Mouse (Mus musculus): ENCODE results near the gene Mrpl44. TPM values are rescaled to one million over a fixed set of nuclear protein-coding genes. Genes with fewer than 3 reads are reported as not detected.

The Mrpl44 gene
- polyA plus RNA-seq (2016; fragmentation: Nextera tagmentation; extraction: Ambion mirVana) = 57.9 and 64.1 TPM in 2 replicates

DNA sequence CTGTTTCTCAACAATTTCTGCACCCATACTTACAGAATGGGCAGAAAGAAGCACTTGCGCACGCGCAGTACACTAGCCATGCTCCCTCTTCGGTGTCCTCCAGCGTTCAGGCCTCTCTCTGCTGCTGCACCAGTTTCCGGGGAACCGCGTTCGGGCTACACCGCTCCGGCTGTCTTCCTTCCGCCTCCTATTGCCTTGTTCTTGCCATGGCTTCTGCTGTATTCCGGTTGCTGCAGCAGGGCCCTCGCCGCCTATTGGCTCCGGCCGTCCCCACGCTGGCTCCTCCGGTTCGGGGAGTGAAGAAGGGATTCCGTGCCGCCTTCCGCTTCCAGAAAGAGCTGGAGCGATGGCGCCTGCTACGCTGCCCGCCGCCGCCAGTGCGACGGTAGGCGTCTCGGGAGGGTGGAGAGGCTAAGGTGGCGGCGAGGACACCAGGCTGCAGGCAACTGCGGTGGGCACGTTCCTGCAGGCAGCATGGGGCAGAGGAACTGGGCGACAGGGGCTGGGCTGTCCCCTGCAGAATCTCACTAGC lies at the start of gene Mrpl44, which contains the start of gene Wdfy1:
Gene Mrpl44 (plus strand): TSS at position 92 of the 532 bp plus-strand sequence.
Gene Wdfy1 (minus strand): TSS at position 217 of the 532 bp plus-strand sequence.
- Histone ChIP-seq H3K4me1 (peaks cover 5% of the 10 kb centered on the region; the same call in 1 of the 2 replicates), H3K9me3 (replicated peaks) (no peaks in the 10 kb centered on the region), H3K27ac (peak within 1 kb of the TSS; percentile 91), H3K4me3 (peak within 1 kb of the TSS; percentile 66), H3K27me3 (ENCODE audit: low read depth, poor library complexity, severe bottlenecking) (no peaks in the 10 kb centered on the region), H3K36me3 (peaks cover 35% of the 10 kb centered on the region)
- WGBS = under 1% methylated on average over 38 of the region's 38 CpGs
- peak; percentile 99 for DNase-seq (ENCODE audit: low spot score)

GRCm38 (mm10) chr1:79734794-79735193 lies 41.0 kb upstream of the Mrpl44 start:
- Histone ChIP-seq H3K27ac (no peak overlapping the region), H3K9me3 (replicated peaks) (no peaks in the 10 kb centered on the region), H3K4me3 (no peak overlapping the region), H3K4me1 (no peaks in the 10 kb centered on the region), H3K36me3 (no peaks in the 10 kb centered on the region), H3K27me3 (ENCODE audit: low read depth, poor library complexity, severe bottlenecking) (no peaks in the 10 kb centered on the region)
- 94% methylated on average over 5 of the region's 5 CpGs for WGBS
- DNase-seq (ENCODE audit: low spot score) = no peak

DNA sequence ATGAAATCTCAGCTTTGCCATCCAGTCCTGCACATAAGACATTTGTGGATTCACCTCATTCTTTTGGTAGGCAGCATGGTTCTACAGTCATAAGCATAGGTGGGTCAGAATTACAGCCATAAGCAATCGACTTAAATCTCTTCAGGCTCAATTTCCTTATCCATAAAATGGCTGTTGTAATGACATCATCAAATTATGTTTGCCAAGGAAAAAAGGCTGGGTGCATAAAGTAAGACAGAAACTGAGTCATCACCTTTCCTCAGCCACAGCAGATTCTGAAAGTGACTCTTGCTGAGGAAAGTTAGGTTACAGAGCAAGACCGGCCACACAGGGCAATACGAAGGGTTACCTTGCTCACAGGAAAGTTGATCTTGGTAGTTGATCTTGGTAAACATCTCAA lies 39.4 kb upstream of the Mrpl44 start:
- WGBS = 92% methylated on average over 3 of the region's 3 CpGs
- Histone ChIP-seq H3K27me3 (ENCODE audit: low read depth, poor library complexity, severe bottlenecking) (no peaks in the 10 kb centered on the region), H3K36me3 (no peaks in the 10 kb centered on the region), H3K9me3 (replicated peaks) (no peaks in the 10 kb centered on the region), H3K4me3 (no peak overlapping the region), H3K4me1 (no peaks in the 10 kb centered on the region), H3K27ac (no peak overlapping the region)
- DNase-seq (ENCODE audit: low spot score) = no peak

DNA sequence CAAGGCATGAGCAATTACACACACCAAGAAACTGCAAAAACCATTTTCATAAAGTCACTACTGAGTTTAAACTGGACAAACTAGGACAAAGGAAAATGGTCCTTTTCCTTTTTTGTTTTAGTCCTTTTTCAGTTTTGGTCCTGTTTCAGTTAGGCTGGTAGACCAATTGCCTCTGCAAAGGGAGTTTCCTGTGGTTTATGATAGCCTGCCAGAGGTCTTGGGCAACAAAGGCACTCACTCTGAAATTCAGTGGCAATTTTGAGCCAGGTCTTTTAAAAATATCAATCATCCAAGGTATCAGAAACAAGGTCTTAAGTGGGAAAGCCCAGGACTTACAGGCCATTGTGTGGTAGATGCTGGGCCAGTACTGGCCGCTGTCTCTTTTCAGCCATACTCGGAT lies 36.1 kb upstream of the Mrpl44 start:
- no peaks in the 10 kb centered on the region for H3K4me1 ChIP-seq
- WGBS = 94% methylated on average over 2 of the region's 2 CpGs
- H3K4me3 ChIP-seq = no peak overlapping the region
- no peaks in the 10 kb centered on the region for H3K9me3 ChIP-seq (replicated peaks)
- no peaks in the 10 kb centered on the region for H3K27me3 ChIP-seq (ENCODE audit: low read depth, poor library complexity, severe bottlenecking)
- H3K27ac ChIP-seq = no peak overlapping the region
- H3K36me3 ChIP-seq = no peaks in the 10 kb centered on the region
- no peak for DNase-seq (ENCODE audit: low spot score)

GRCm38 (mm10) chr1:79741002-79741401 lies 34.8 kb upstream of the Mrpl44 start:
- H3K27ac ChIP-seq = no peak overlapping the region
- 85% methylated on average over 4 of the region's 4 CpGs for WGBS

DNA sequence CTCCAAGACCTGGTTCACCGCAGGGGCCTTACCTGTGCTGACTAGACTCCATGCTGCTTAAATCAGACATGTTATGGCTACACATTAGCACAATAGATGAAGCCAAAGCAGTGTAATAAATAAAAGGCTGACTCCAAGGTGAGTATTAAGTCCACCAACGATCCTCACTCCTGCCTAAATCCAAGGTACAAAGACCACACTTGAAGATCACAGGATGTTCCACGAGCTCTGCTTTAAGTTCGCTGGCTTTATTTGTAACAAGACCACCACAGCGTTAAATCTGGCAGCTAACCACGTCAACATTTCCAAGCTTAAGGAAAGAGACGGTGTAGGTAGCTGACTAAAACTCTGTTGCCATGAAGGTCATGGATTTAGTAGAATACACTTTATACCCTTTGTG lies 32.9 kb upstream of the Mrpl44 start:
- no peaks in the 10 kb centered on the region for H3K27me3 ChIP-seq (ENCODE audit: low read depth, poor library complexity, severe bottlenecking)
- DNase-seq (ENCODE audit: low spot score) = no peak
- no peaks in the 10 kb centered on the region for H3K4me1 ChIP-seq
- WGBS = 94% methylated on average over 7 of the region's 7 CpGs
- no peaks in the 10 kb centered on the region for H3K9me3 ChIP-seq (replicated peaks)
- H3K36me3 ChIP-seq = no peaks in the 10 kb centered on the region
- H3K27ac ChIP-seq = no peak overlapping the region
- H3K4me3 ChIP-seq = no peak overlapping the region

More at GRCm38 (mm10) chr1:79741002-79741401, 34.8 kb upstream of the Mrpl44 start:
- Histone ChIP-seq H3K9me3 (replicated peaks) (no peaks in the 10 kb centered on the region), H3K36me3 (no peaks in the 10 kb centered on the region), H3K4me3 (no peak overlapping the region), H3K27me3 (ENCODE audit: low read depth, poor library complexity, severe bottlenecking) (no peaks in the 10 kb centered on the region), H3K4me1 (no peaks in the 10 kb centered on the region)
- no peak for DNase-seq (ENCODE audit: low spot score)

DNA sequence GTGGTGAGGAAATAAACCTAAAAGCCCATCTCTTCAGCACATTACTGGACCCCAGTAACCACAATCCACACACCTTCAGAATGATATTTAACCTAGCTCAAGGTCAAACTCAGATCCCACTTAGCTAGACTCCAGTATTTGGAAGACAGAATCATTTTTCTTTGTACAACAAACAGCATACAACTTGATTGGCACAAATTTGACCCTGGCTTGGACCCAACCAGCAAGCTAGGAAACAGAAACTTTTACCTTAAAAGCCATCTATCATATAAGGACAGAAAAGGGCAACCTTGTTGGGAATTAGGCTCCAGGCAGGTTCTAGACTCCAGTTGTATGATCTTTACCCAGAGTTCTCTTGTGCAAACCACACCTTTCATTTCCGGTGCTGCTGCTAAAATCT lies 32.4 kb upstream of the Mrpl44 start:
- H3K4me1 ChIP-seq = no peaks in the 10 kb centered on the region
- no peak for DNase-seq (ENCODE audit: low spot score)
- H3K9me3 ChIP-seq (replicated peaks) = no peaks in the 10 kb centered on the region
- 97% methylated on average over 1 of the region's 1 CpGs for WGBS
- H3K27me3 ChIP-seq (ENCODE audit: low read depth, poor library complexity, severe bottlenecking) = no peaks in the 10 kb centered on the region
- H3K4me3 ChIP-seq = no peak overlapping the region
- H3K27ac ChIP-seq = no peak overlapping the region
- H3K36me3 ChIP-seq = no peaks in the 10 kb centered on the region

- Histone ChIP-seq H3K4me1 (no peaks in the 10 kb centered on the region), H3K27ac (no peak overlapping the region), H3K4me3 (no peak overlapping the region), H3K9me3 (replicated peaks) (no peaks in the 10 kb centered on the region), H3K27me3 (ENCODE audit: low read depth, poor library complexity, severe bottlenecking) (no peaks in the 10 kb centered on the region), H3K36me3 (no peaks in the 10 kb centered on the region)
- no peak for DNase-seq (ENCODE audit: low spot score)
- 93% methylated on average over 4 of the region's 4 CpGs for WGBS
These were observed 29.8 kb upstream of the Mrpl44 start for GRCm38 (mm10) chr1:79746056-79746455.

GRCm38 (mm10) chr1:79751186-79751585 lies 24.6 kb upstream of the Mrpl44 start:
- Histone ChIP-seq H3K27ac (no peak overlapping the region), H3K36me3 (no peaks in the 10 kb centered on the region), H3K4me1 (no peaks in the 10 kb centered on the region), H3K4me3 (no peak overlapping the region), H3K27me3 (ENCODE audit: low read depth, poor library complexity, severe bottlenecking) (no peaks in the 10 kb centered on the region), H3K9me3 (replicated peaks) (no peaks in the 10 kb centered on the region)
- DNase-seq (ENCODE audit: low spot score) = no peak
- WGBS = 82% methylated on average over 5 of the region's 5 CpGs

DNA sequence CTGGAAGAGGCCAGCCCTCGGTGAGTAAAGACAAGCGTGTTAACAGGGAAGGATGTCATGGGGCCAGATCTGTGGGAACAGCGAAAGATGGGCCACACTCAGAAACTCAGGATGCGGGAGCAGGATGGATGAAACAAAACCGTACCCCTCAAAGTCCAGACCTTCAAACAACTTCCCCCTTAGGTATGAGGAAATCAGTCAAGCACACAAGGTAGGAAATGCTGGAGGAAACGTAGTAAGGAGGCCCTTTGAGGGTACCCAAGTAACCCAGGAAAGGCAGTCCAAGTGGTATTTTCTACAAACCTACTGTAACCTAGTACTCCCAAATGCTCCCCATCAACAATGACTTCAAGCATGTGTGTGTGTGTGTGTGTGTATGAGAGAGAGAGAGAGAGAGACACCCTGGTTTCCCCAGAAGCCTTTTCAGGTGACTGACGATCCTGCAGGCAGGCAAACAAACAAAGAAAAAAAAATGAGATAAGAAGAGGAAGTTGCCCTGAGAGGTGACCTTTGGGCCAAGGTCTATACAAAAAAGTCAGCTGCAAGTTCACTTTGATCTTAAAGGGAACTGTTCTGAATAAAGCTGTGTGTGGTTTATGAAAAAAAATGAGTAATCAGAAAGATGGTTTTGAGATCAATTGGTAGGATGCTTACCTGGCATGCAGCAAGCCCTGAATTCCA lies 23.7 kb upstream of the Mrpl44 start:
- Histone ChIP-seq H3K9me3 (replicated peaks) (no peaks in the 10 kb centered on the region), H3K27ac (no peak overlapping the region), H3K27me3 (ENCODE audit: low read depth, poor library complexity, severe bottlenecking) (no peaks in the 10 kb centered on the region), H3K4me3 (no peak overlapping the region), H3K36me3 (no peaks in the 10 kb centered on the region), H3K4me1 (0 out of 2 replicates have a peak, but pooled peaks cover 1% of the 10 kb centered on the region)
- DNase-seq (ENCODE audit: low spot score) = no peak
- 86% methylated on average over 7 of the region's 7 CpGs for WGBS

- no peaks in the 10 kb centered on the region for H3K36me3 ChIP-seq
- DNase-seq (ENCODE audit: low spot score) = no peak
- H3K9me3 ChIP-seq (replicated peaks) = no peaks in the 10 kb centered on the region
- H3K4me1 ChIP-seq = 0 out of 2 replicates have a peak, but pooled peaks cover 3% of the 10 kb centered on the region
- whole genome bisulfite sequencing = 89% methylated on average over 4 of the region's 4 CpGs
- H3K27me3 ChIP-seq (ENCODE audit: low read depth, poor library complexity, severe bottlenecking) = no peaks in the 10 kb centered on the region
- no peak overlapping the region for H3K27ac ChIP-seq
- H3K4me3 ChIP-seq = no peak overlapping the region
These were observed 23.0 kb upstream of the Mrpl44 start for GRCm38 (mm10) chr1:79752714-79753340.

GRCm38 (mm10) chr1:79753456-79753855 lies 22.4 kb upstream of the Mrpl44 start:
- H3K27ac ChIP-seq = no peak overlapping the region
- 0 out of 2 replicates have a peak, but pooled peaks cover 3% of the 10 kb centered on the region for H3K4me1 ChIP-seq
- WGBS = 89% methylated on average over 3 of the region's 3 CpGs
- no peak overlapping the region for H3K4me3 ChIP-seq
- H3K9me3 ChIP-seq (replicated peaks) = no peaks in the 10 kb centered on the region
- no peaks in the 10 kb centered on the region for H3K36me3 ChIP-seq
- DNase-seq (ENCODE audit: low spot score) = no peak
- H3K27me3 ChIP-seq (ENCODE audit: low read depth, poor library complexity, severe bottlenecking) = no peaks in the 10 kb centered on the region

GRCm38 (mm10) chr1:79754936-79755335 lies 20.9 kb upstream of the Mrpl44 start:
- Histone ChIP-seq H3K9me3 (replicated peaks) (no peaks in the 10 kb centered on the region), H3K4me3 (no peak overlapping the region), H3K36me3 (no peaks in the 10 kb centered on the region), H3K4me1 (peaks cover 7% of the 10 kb centered on the region; the same call in 1 of the 2 replicates), H3K27me3 (ENCODE audit: low read depth, poor library complexity, severe bottlenecking) (no peaks in the 10 kb centered on the region), H3K27ac (no peak overlapping the region)
- 90% methylated on average over 3 of the region's 3 CpGs for WGBS
- no peak for DNase-seq (ENCODE audit: low spot score)
